8 mouse cellular contexts compared by ENCODE assay signal in genomic region chr6:122560427-122560826, GRCm38 (mm10). TPM values are rescaled to one million over a fixed set of nuclear protein-coding genes. Genes with fewer than 3 reads are reported as not detected.
DNase-seq lines count a peak whose midpoint lies in the region; ATAC-seq and TF ChIP-seq lines count a peak whose summit lies in the region.

No protein-coding gene starts in this region.

- peak; percentile 55 for DNase-seq in Muller cell, postnatal 12 days (ENCODE audit: inconsistent ontology term)
- DNase-seq in cerebellum, adult 8-10 months: peak; percentile 44
- DNase-seq in hindbrain, embryonic 10.5 days (ENCODE audit: low spot score): peak; percentile 83
- DNase-seq in layer of hippocampus, adult 9-10 months (ENCODE audit: low spot score): peak; percentile 44
- peak; percentile 87 for DNase-seq in lung, postnatal 0 days (ENCODE audit: low spot score)
- DNase-seq in ovary, postnatal 14 days (ENCODE audit: low spot score): peak; percentile 75
- DNase-seq in thymus, postnatal 10 days (ENCODE audit: low spot score in 2 of 2): peak; percentile 57 to 78

- 0 out of 2 replicates have a peak overlapping the region, but pooled peaks have one; percentile 5 for H3K4me2 ChIP-seq in lung, postnatal 0 days (replicated peaks; ENCODE audit: low read depth, low read length)

- no peak overlapping the region for H3K27ac ChIP-seq in hindbrain, embryonic 10.5 days
- no peak overlapping the region for H3K27ac ChIP-seq in lung, postnatal 0 days (ENCODE audit: low read length)

- TF ChIP-seq EP300 in lung, postnatal 0 days (IDR thresholded peaks at IDR 0.05): no peak

- H3K4me1 ChIP-seq in hindbrain, embryonic 10.5 days (replicated peaks): peaks cover 14% of the 10 kb centered on the region; the same call in 1 of the 2 replicates
- no peaks in the 10 kb centered on the region for H3K4me1 ChIP-seq in lung, postnatal 0 days (ENCODE audit: insufficient read depth, low read depth, low read length)

- H3K36me3 ChIP-seq in hindbrain, embryonic 10.5 days: no peaks in the 10 kb centered on the region
- no peaks in the 10 kb centered on the region for H3K36me3 ChIP-seq in lung, postnatal 0 days (ENCODE audit: insufficient read depth, low read length)

- no peak overlapping the region for H3K9ac ChIP-seq in lung, postnatal 0 days (replicated peaks; ENCODE audit: low read depth)

- peaks cover 16% of the 10 kb centered on the region for H3K27me3 ChIP-seq in hindbrain, embryonic 10.5 days (ENCODE audit: insufficient read depth, poor library complexity, severe bottlenecking)
- no peaks in the 10 kb centered on the region for H3K27me3 ChIP-seq in lung, postnatal 0 days (replicated peaks; ENCODE audit: insufficient read depth, low read length)

- 16% methylated on average over 17 of the region's 17 CpGs for WGBS in hindbrain, embryonic 10.5 days
- WGBS in lung, postnatal 0 days: 8% methylated on average over 17 of the region's 17 CpGs

- peak overlapping the region; percentile 27 for H3K4me3 ChIP-seq in hindbrain, embryonic 10.5 days
- H3K4me3 ChIP-seq in lung, postnatal 0 days (ENCODE audit: low read depth, low read length): no peak overlapping the region

- no peaks in the 10 kb centered on the region for H3K9me3 ChIP-seq in hindbrain, embryonic 10.5 days
- H3K9me3 ChIP-seq in lung, postnatal 0 days (ENCODE audit: low read length): no peaks in the 10 kb centered on the region

- ATAC-seq in frontal cortex, adult (ENCODE audit: low TSS enrichment): peak; percentile 62
- peak; percentile 58 for ATAC-seq in lung, postnatal 0 days

- peak; percentile 91 for TF ChIP-seq CTCF in lung, postnatal 0 days (IDR thresholded peaks at IDR 0.05)

RNA-seq across cellular contexts. Expression of gene Aicda, which starts 6.8 kb away (rescaled TPM):
- not detected in 2 replicates for polyA plus RNA-seq in hindbrain, embryonic 10.5 days (2016; fragmentation: Nextera tagmentation; extraction: Ambion mirVana)
- polyA plus RNA-seq in lung, postnatal 0 days (2015; fragmentation: Nextera tagmentation; extraction: Ambion mirVana): 0.05 TPM in 1 of 2 replicates, not detected in the other

RNA-seq across cellular contexts. Expression of gene Apobec1, which starts 41.8 kb away (rescaled TPM):
- 1.1 and 2.1 TPM in 2 replicates for polyA plus RNA-seq in hindbrain, embryonic 10.5 days (2016; fragmentation: Nextera tagmentation; extraction: Ambion mirVana)
- polyA plus RNA-seq in lung, postnatal 0 days (2015; fragmentation: Nextera tagmentation; extraction: Ambion mirVana): 8.9 and 9.5 TPM in 2 replicates

RNA-seq across cellular contexts. Expression of gene Gdf3, which starts 49.5 kb away (rescaled TPM):
- 0.24 TPM in 1 of 2 replicates, not detected in the other for polyA plus RNA-seq in hindbrain, embryonic 10.5 days (2016; fragmentation: Nextera tagmentation; extraction: Ambion mirVana)
- not detected in 2 replicates for polyA plus RNA-seq in lung, postnatal 0 days (2015; fragmentation: Nextera tagmentation; extraction: Ambion mirVana)

RNA-seq across cellular contexts. Expression of gene Mfap5, which starts 54.8 kb away (rescaled TPM):
- 0.40 and 1.1 TPM in 2 replicates for polyA plus RNA-seq in hindbrain, embryonic 10.5 days (2016; fragmentation: Nextera tagmentation; extraction: Ambion mirVana)
- polyA plus RNA-seq in lung, postnatal 0 days (2015; fragmentation: Nextera tagmentation; extraction: Ambion mirVana): 54.3 and 55.4 TPM in 2 replicates
